Mouse (Mus musculus): ENCODE results near the gene Rps6ka5. TPM values are rescaled to one million over a fixed set of nuclear protein-coding genes. Genes with fewer than 3 reads are reported as not detected.
A peak's percentile ranks its signal among the peaks of the same experiment; 100 is the strongest.

The Rps6ka5 gene
- polyA plus RNA-seq, 1 experiment from 2014 or later, result 2.2 TPM

DNA sequence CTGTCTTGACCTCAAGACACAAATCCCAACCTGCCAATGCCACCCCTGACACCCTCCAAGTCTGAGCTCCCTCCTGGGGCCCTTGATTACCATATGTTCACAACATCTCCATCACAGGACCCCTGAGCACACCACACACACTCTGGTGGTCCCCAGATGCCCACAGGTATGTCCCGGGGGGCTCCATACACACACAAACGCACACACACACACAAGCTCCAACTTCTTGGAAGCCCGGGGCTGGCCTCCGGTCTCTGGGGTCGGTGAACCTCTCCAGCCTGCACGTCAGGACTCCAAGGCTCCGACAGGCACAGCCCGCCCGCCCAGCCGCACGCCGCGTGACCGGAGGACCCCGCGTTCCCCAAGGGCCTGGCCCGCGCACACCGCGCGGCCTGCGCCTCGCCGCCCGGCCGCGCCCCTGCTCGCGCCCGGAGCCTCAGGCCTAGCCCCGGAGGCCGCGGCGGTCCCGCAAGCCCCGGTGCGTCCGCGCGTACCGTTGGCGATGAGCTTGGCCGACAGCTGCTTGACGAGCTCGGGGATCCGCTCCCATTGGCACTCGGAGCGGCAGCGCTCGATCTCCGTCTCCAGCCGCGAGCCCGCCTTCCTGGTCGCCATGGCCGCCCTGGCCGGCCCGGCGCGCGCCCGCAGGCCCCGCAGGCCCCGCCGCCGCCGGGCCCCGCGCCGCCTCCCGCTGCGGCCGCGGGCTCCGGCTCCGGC is 206.5 kb downstream of the Rps6ka5 start:
- Histone ChIP-seq H3K27me3 (replicated peaks) (peaks cover 22% of the 10 kb centered on the region), H3K4me2 (peak overlapping the region; percentile 81), H3K9ac (peak overlapping the region; percentile 79), H3K27ac (peak overlapping the region; percentile 25; the same call in 1 of the 2 replicates), H3K36me3 (no peaks in the 10 kb centered on the region), H3K9me3 (replicated peaks) (no peaks in the 10 kb centered on the region), H3K4me3 (peak overlapping the region; percentile 68), H3K4me1 (peaks cover 37% of the 10 kb centered on the region)
- WGBS (ENCODE audit: insufficient replicate concordance), result under 1% methylated on average over 76 of the region's 76 CpGs
- peak; percentile 40; the same call in 1 of the 2 replicates for ATAC-seq

DNA sequence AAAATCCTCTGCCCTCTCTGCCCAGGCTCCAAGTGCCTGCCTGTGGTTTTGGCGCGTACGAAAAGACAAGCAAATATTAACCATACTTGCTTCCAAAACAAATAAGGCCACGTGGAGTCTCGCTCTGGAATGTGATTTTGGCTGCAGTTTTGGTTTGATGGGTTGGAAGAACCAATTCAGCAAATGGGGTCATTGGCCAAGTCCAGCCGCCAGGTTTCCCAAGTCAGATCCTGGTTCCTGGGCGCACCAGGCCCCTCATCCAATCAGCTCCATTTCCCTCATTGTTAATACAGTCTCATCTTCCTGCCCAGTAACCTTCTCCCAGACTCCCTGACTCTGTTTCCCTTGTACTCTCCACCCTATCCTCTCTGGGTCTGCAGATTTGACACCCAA is 207.1 kb downstream of the Rps6ka5 start:
- H3K9me3 ChIP-seq (replicated peaks), result no peaks in the 10 kb centered on the region
- H3K36me3 ChIP-seq, result no peaks in the 10 kb centered on the region
- peak overlapping the region; percentile 68 for H3K4me3 ChIP-seq
- peaks cover 22% of the 10 kb centered on the region for H3K27me3 ChIP-seq (replicated peaks)
- WGBS (ENCODE audit: insufficient replicate concordance), result 40% methylated on average over 7 of the region's 7 CpGs
- H3K4me2 ChIP-seq, result peak overlapping the region; percentile 81
- H3K4me1 ChIP-seq, result peaks cover 37% of the 10 kb centered on the region
- H3K27ac ChIP-seq, result no peak overlapping the region
- peak overlapping the region; percentile 79 for H3K9ac ChIP-seq
- ATAC-seq, result 0 out of 2 replicates have a peak, but pooled peaks have one; percentile 10

- Histone ChIP-seq H3K4me2 (0 out of 2 replicates have a peak overlapping the region, but pooled peaks have one; percentile 1), H3K9ac (no peak overlapping the region), H3K4me1 (peaks cover 41% of the 10 kb centered on the region), H3K4me3 (no peak overlapping the region), H3K36me3 (peaks cover 8% of the 10 kb centered on the region; the same call in 1 of the 2 replicates), H3K27me3 (replicated peaks) (peaks cover 22% of the 10 kb centered on the region), H3K9me3 (replicated peaks) (no peaks in the 10 kb centered on the region), H3K27ac (no peak overlapping the region)
- 48% methylated on average over 9 of the region's 9 CpGs for WGBS (ENCODE audit: insufficient replicate concordance)
- no peak for ATAC-seq
Measured at GRCm38 (mm10) chr12:100517371-100517770, 209.4 kb downstream of the Rps6ka5 start.

DNA sequence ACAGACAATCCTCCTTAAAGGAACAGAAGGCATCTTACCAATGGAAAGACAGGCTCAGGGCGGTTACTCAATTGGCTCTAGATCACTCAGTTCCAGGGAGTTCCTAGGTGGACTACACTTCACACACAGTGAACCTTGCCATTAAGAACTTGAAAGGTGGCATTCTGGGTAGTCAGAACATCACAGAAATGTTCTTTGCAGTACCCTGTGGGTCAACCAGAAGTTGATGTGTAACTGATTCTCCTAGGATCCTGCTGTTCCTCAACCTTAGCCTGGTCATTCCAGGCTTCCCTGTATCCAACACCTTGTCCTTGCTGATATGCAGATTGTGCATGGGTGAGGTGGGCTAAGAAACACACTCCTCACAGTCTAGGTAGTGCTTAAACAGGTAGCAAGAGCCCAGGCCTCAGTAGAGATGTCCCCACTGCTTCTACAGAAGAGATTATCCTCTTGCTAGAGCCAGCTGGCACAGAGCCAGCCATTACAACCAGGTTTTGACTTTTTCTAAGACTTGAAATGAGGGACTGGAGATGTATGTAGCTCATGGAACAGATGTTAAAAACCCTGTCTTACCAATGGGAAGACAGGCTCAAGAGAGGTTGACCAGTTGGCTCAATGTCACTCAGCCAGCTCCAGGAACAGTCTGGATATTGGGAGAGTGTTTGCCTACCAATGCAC is 210.5 kb downstream of the Rps6ka5 start:
- Histone ChIP-seq H3K27me3 (replicated peaks) (peaks cover 16% of the 10 kb centered on the region), H3K9me3 (replicated peaks) (no peaks in the 10 kb centered on the region), H3K4me1 (peaks cover 41% of the 10 kb centered on the region), H3K36me3 (peaks cover 17% of the 10 kb centered on the region; the same call in 1 of the 2 replicates), H3K9ac (no peak overlapping the region), H3K4me3 (no peak overlapping the region), H3K4me2 (no peak overlapping the region), H3K27ac (no peak overlapping the region)
- 76% methylated on average over 1 of the region's 1 CpGs for WGBS (ENCODE audit: insufficient replicate concordance)
- ATAC-seq, result no peak

- 71% methylated on average over 4 of the region's 4 CpGs for WGBS (ENCODE audit: insufficient replicate concordance)
- Histone ChIP-seq H3K4me2 (no peak overlapping the region), H3K4me3 (no peak overlapping the region), H3K27me3 (replicated peaks) (peaks cover 16% of the 10 kb centered on the region), H3K9me3 (replicated peaks) (no peaks in the 10 kb centered on the region), H3K27ac (no peak overlapping the region), H3K9ac (no peak overlapping the region), H3K36me3 (peaks cover 20% of the 10 kb centered on the region; the same call in 1 of the 2 replicates), H3K4me1 (peaks cover 42% of the 10 kb centered on the region)
- ATAC-seq, result no peak
Measured at GRCm38 (mm10) chr12:100515493-100515892, 211.3 kb downstream of the Rps6ka5 start.

DNA sequence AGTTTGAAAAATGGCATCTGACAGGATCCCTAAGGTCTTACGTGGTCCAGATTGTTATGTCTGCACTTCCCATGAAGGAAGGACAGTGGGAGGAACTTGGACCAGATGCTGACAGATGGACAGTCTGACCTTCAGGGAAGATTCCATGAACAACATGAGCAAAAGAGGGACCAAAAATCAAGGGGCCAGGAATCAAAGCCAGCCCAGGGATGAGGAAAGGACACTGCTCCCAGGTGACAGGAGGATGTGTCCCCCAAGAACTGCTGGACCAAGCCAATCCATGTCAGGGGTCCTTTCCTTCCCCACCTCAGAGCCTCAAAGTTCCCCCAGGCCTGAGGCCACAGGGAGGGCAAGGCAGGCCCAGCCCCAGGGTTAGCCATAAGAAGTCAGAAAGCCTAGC is 212.2 kb downstream of the Rps6ka5 start:
- Histone ChIP-seq H3K4me2 (no peak overlapping the region), H3K4me1 (peaks cover 42% of the 10 kb centered on the region), H3K9me3 (replicated peaks) (no peaks in the 10 kb centered on the region), H3K27me3 (replicated peaks) (peaks cover 8% of the 10 kb centered on the region), H3K27ac (no peak overlapping the region), H3K9ac (no peak overlapping the region), H3K4me3 (no peak overlapping the region), H3K36me3 (peaks cover 20% of the 10 kb centered on the region; the same call in 1 of the 2 replicates)
- WGBS (ENCODE audit: insufficient replicate concordance), result 55% methylated on average over 1 of the region's 1 CpGs
- ATAC-seq, result no peak

DNA sequence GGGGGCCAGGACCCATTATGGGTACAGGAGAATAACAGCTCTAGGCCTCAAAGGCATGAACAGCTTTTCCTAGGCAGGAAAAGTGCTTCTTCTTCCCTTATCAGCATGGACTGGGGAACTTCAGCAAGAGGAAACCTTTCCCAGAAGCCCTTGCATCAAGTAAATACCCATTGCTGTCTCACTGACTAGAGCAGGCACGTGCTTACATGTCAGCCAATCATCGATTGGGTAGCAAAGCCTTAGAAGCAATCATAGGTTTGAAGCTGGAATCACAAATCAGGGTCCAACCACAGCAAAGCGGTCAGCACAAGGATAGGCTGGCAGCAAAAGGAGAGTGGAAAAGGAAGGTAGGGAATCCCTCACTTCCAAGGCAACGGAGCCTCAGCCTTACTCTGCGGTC is 213.7 kb downstream of the Rps6ka5 start:
- 72% methylated on average over 5 of the region's 5 CpGs for WGBS (ENCODE audit: insufficient replicate concordance)
- Histone ChIP-seq H3K9me3 (replicated peaks) (no peaks in the 10 kb centered on the region), H3K4me2 (no peak overlapping the region), H3K4me1 (peaks cover 41% of the 10 kb centered on the region), H3K27ac (no peak overlapping the region), H3K27me3 (replicated peaks) (no peaks in the 10 kb centered on the region), H3K4me3 (no peak overlapping the region), H3K36me3 (peaks cover 20% of the 10 kb centered on the region; the same call in 1 of the 2 replicates), H3K9ac (no peak overlapping the region)
- ATAC-seq, result no peak

DNA sequence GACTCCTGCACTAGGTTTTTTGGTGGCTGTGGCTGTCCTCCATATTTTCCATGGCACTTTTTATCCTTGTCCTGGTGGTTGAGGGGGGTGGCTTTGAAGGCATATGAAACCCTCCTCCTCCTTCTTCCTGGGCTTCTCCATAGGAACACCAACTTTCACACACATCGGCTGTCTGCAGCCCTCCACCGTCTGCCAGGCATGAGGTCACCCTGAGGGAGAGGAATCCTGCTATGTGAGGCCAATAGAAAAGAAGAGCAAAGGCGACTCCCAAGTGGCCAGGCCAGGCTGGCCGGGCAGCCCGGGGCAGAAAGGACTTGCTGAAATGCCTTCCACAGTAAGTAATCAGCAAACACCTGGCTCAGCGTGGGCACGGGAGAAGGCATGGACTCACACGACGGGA is 214.1 kb downstream of the Rps6ka5 start:
- Histone ChIP-seq H3K4me1 (peaks cover 38% of the 10 kb centered on the region), H3K4me3 (no peak overlapping the region), H3K9me3 (replicated peaks) (no peaks in the 10 kb centered on the region), H3K27me3 (replicated peaks) (no peaks in the 10 kb centered on the region), H3K27ac (no peak overlapping the region), H3K36me3 (peaks cover 20% of the 10 kb centered on the region; the same call in 1 of the 2 replicates), H3K4me2 (no peak overlapping the region), H3K9ac (no peak overlapping the region)
- no peak for ATAC-seq
- WGBS (ENCODE audit: insufficient replicate concordance), result 78% methylated on average over 9 of the region's 9 CpGs

GRCm38 (mm10) chr12:100509615-100510282 is 217.0 kb downstream of the Rps6ka5 start:
- Histone ChIP-seq H3K4me1 (peaks cover 44% of the 10 kb centered on the region), H3K27me3 (replicated peaks) (no peaks in the 10 kb centered on the region), H3K4me2 (no peak overlapping the region), H3K27ac (peak overlapping the region; percentile 73), H3K4me3 (no peak overlapping the region), H3K9me3 (replicated peaks) (no peaks in the 10 kb centered on the region), H3K36me3 (peaks cover 20% of the 10 kb centered on the region; the same call in 1 of the 2 replicates), H3K9ac (no peak overlapping the region)
- ATAC-seq, result no peak
- WGBS (ENCODE audit: insufficient replicate concordance), result 65% methylated on average over 9 of the region's 9 CpGs

- 10% methylated on average over 5 of the region's 5 CpGs for WGBS (ENCODE audit: insufficient replicate concordance)
- no peak overlapping the region for H3K4me3 ChIP-seq
- no peak overlapping the region for H3K9ac ChIP-seq
- no peaks in the 10 kb centered on the region for H3K9me3 ChIP-seq (replicated peaks)
- H3K27ac ChIP-seq, result 0 out of 2 replicates have a peak overlapping the region, but pooled peaks have one; percentile 73
- H3K36me3 ChIP-seq, result peaks cover 20% of the 10 kb centered on the region; the same call in 1 of the 2 replicates
- H3K4me2 ChIP-seq, result no peak overlapping the region
- ATAC-seq, result peak; percentile 62
- H3K4me1 ChIP-seq, result peaks cover 55% of the 10 kb centered on the region
- H3K27me3 ChIP-seq (replicated peaks), result no peaks in the 10 kb centered on the region
Measured at GRCm38 (mm10) chr12:100508668-100509067, 218.1 kb downstream of the Rps6ka5 start.

GRCm38 (mm10) chr12:100505484-100505883 is 221.3 kb downstream of the Rps6ka5 start:
- WGBS (ENCODE audit: insufficient replicate concordance), result 43% methylated on average over 1 of the region's 1 CpGs
- H3K27ac ChIP-seq, result peak overlapping the region; percentile 27
- H3K4me1 ChIP-seq, result peaks cover 55% of the 10 kb centered on the region
- no peaks in the 10 kb centered on the region for H3K36me3 ChIP-seq
- no peak overlapping the region for H3K4me3 ChIP-seq
- H3K27me3 ChIP-seq (replicated peaks), result no peaks in the 10 kb centered on the region
- H3K9ac ChIP-seq, result no peak overlapping the region
- no peak overlapping the region for H3K4me2 ChIP-seq
- peak; percentile 46; the same call in 1 of the 2 replicates for ATAC-seq
- no peaks in the 10 kb centered on the region for H3K9me3 ChIP-seq (replicated peaks)

Data from liver, embryonic 12.5 days (tissue).